Mouse (Mus musculus): Measurements from ENCODE around the gene Rtel1.

Gene Rtel1

GRCm38 (mm10) chr2:181384919-181385391, 65.4 kb downstream of the Rtel1 start:
- ATAC-seq (ENCODE audit: insufficient number of reproducible peaks, low FRiP score, low TSS enrichment), result no peak

GRCm38 (mm10) chr2:181385885-181386284, 66.3 kb downstream of the Rtel1 start:
- ATAC-seq (ENCODE audit: insufficient number of reproducible peaks, low FRiP score, low TSS enrichment), result peak; percentile 47

- ATAC-seq (ENCODE audit: insufficient number of reproducible peaks, low FRiP score, low TSS enrichment), result no peak
Observed at GRCm38 (mm10) chr2:181386663-181387210, 67.2 kb downstream of the Rtel1 start.

- peak; percentile 33; the same call in 1 of the 2 replicates for ATAC-seq (ENCODE audit: insufficient number of reproducible peaks, low FRiP score, low TSS enrichment)
Observed at GRCm38 (mm10) chr2:181390136-181390870, 70.8 kb downstream of the Rtel1 start.

- ATAC-seq (ENCODE audit: insufficient number of reproducible peaks, low FRiP score, low TSS enrichment), result no peak
Observed at GRCm38 (mm10) chr2:181391022-181391421, 71.5 kb downstream of the Rtel1 start.

GRCm38 (mm10) chr2:181391541-181391940, 72.0 kb downstream of the Rtel1 start:
- ATAC-seq (ENCODE audit: insufficient number of reproducible peaks, low FRiP score, low TSS enrichment), result no peak

GRCm38 (mm10) chr2:181392600-181393213, 73.2 kb downstream of the Rtel1 start:
- ATAC-seq (ENCODE audit: insufficient number of reproducible peaks, low FRiP score, low TSS enrichment), result peak; percentile 69; the same call in 1 of the 2 replicates

GRCm38 (mm10) chr2:181394086-181394485, 74.5 kb downstream of the Rtel1 start:
- no peak for ATAC-seq (ENCODE audit: insufficient number of reproducible peaks, low FRiP score, low TSS enrichment)

- ATAC-seq (ENCODE audit: insufficient number of reproducible peaks, low FRiP score, low TSS enrichment), result no peak
Observed at GRCm38 (mm10) chr2:181397207-181397761, 77.7 kb downstream of the Rtel1 start.

GRCm38 (mm10) chr2:181401497-181401896, 82.0 kb downstream of the Rtel1 start:
- no peak for ATAC-seq (ENCODE audit: insufficient number of reproducible peaks, low FRiP score, low TSS enrichment)

GRCm38 (mm10) chr2:181403722-181404121, 84.2 kb downstream of the Rtel1 start:
- no peak for ATAC-seq (ENCODE audit: insufficient number of reproducible peaks, low FRiP score, low TSS enrichment)
